Mouse (Mus musculus): Measurements from ENCODE around the gene 6330409D20Rik. TPM values are rescaled to one million over a fixed set of nuclear protein-coding genes. Genes with fewer than 3 reads are reported as not detected.

6330409D20Rik gene
- polyA plus RNA-seq, 1 experiment from 2014 or later, result 0.18 TPM

DNA sequence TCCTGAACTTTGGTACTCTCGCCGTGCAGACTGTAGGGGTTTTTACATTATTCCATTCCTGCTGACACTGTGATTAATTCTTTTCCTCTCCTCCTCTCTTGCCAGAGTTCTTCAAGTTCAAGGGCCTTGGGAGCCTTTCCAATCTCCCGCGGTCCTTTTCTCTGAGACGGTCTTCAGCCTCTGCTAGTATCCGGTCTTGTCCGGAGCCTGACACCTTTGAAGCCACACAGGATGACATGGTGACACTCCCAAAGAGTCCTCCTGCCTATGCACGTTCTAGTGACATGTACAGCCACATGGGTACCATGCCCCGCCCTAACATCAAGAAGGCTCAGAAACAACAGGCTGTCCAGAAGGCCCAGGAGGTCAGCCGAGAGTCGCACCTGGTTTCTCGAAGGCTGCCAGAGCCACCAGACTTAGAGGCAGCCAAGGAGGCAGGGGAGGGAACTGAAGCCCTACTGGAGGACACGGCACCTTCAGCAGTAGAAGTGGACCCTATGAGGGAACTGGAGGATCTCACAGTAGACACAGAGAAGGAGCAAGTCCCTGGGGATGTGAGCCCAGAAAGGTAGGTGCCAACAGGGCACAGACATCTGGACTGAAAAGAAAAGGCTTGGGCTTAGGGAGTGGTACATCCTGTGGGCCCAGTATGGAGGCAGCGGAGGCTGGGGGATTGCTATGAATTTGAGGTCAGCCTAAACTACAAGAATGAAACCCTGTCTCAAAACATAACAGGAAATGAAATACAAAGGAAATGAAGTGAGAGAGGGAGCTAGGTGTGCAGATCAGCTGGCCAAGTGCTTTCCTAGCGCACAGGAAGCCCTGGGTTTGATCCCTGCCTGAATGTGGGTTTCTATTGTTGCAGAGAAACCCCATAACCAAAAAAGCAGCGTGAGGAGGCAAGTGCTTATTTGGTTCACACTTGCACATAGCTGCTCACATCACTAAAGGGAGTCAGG lies 15.7 kb downstream of the 6330409D20Rik start:
- no peak overlapping the region for H3K27ac ChIP-seq (ENCODE audit: low read depth, low read length)
- no peaks in the 10 kb centered on the region for H3K27me3 ChIP-seq (replicated peaks; ENCODE audit: control insufficient read depth, insufficient read depth, low read length)
- 67% methylated on average over 16 of the region's 16 CpGs for WGBS
- ATAC-seq, result no peak
- H3K36me3 ChIP-seq (ENCODE audit: control insufficient read depth, insufficient read depth), result no peaks in the 10 kb centered on the region
- H3K4me3 ChIP-seq (ENCODE audit: low read depth, low read length), result no peak overlapping the region
- H3K9me3 ChIP-seq (ENCODE audit: control insufficient read depth), result no peaks in the 10 kb centered on the region
- H3K4me2 ChIP-seq (replicated peaks; ENCODE audit: low read depth), result no peak overlapping the region
- no peak for TF ChIP-seq CTCF (IDR thresholded peaks at IDR 0.05; ENCODE audit: low read depth)
- no peak overlapping the region for H3K9ac ChIP-seq (ENCODE audit: low read depth, low read length)
- 0 out of 2 replicates have a peak, but pooled peaks cover 3% of the 10 kb centered on the region for H3K4me1 ChIP-seq (replicated peaks; ENCODE audit: control insufficient read depth, insufficient read depth, low read length)

- TF ChIP-seq CTCF (IDR thresholded peaks at IDR 0.05; ENCODE audit: low read depth), result no peak
- H3K36me3 ChIP-seq (ENCODE audit: control insufficient read depth, insufficient read depth), result no peaks in the 10 kb centered on the region
- 86% methylated on average over 4 of the region's 4 CpGs for WGBS
- H3K4me2 ChIP-seq (replicated peaks; ENCODE audit: low read depth), result no peak overlapping the region
- no peak overlapping the region for H3K9ac ChIP-seq (ENCODE audit: low read depth, low read length)
- no peak overlapping the region for H3K27ac ChIP-seq (ENCODE audit: low read depth, low read length)
- ATAC-seq, result no peak
- no peaks in the 10 kb centered on the region for H3K9me3 ChIP-seq (ENCODE audit: control insufficient read depth)
- 0 out of 2 replicates have a peak, but pooled peaks cover 3% of the 10 kb centered on the region for H3K4me1 ChIP-seq (replicated peaks; ENCODE audit: control insufficient read depth, insufficient read depth, low read length)
- H3K27me3 ChIP-seq (replicated peaks; ENCODE audit: control insufficient read depth, insufficient read depth, low read length), result no peaks in the 10 kb centered on the region
- H3K4me3 ChIP-seq (ENCODE audit: low read depth, low read length), result no peak overlapping the region
Measured at GRCm38 (mm10) chr2:32724149-32724548, 16.7 kb downstream of the 6330409D20Rik start.

DNA sequence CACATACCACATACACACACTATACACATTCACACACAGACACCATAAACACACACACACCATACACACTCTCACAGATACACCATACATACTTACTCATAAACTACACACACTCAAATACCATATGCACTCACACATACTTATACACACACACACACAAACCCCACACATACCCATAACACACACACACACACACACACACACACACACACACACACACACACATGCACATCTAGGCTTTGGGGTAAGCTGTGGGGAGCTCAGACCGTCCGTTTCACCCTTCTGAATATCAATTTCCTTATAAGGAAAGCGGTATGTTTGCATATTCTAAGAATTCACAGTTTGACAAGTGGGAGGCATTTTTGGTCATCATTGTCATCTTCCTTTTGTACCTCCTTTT lies 18.2 kb downstream of the 6330409D20Rik start:
- no peak overlapping the region for H3K9ac ChIP-seq (ENCODE audit: low read depth, low read length)
- H3K9me3 ChIP-seq (ENCODE audit: control insufficient read depth), result no peaks in the 10 kb centered on the region
- H3K36me3 ChIP-seq (ENCODE audit: control insufficient read depth, insufficient read depth), result no peaks in the 10 kb centered on the region
- no peak overlapping the region for H3K27ac ChIP-seq (ENCODE audit: low read depth, low read length)
- H3K4me2 ChIP-seq (replicated peaks; ENCODE audit: low read depth), result 0 out of 2 replicates have a peak overlapping the region, but pooled peaks have one; percentile 24
- H3K27me3 ChIP-seq (replicated peaks; ENCODE audit: control insufficient read depth, insufficient read depth, low read length), result no peaks in the 10 kb centered on the region
- TF ChIP-seq CTCF (IDR thresholded peaks at IDR 0.05; ENCODE audit: low read depth), result no peak
- H3K4me1 ChIP-seq (replicated peaks; ENCODE audit: control insufficient read depth, insufficient read depth, low read length), result 0 out of 2 replicates have a peak, but pooled peaks cover 3% of the 10 kb centered on the region
- 63% methylated on average over 3 of the region's 3 CpGs for WGBS
- no peak overlapping the region for H3K4me3 ChIP-seq (ENCODE audit: low read depth, low read length)
- no peak for ATAC-seq

- Histone ChIP-seq H3K9me3 (ENCODE audit: control insufficient read depth) (no peaks in the 10 kb centered on the region), H3K27me3 (replicated peaks; ENCODE audit: control insufficient read depth, insufficient read depth, low read length) (no peaks in the 10 kb centered on the region), H3K36me3 (ENCODE audit: control insufficient read depth, insufficient read depth) (no peaks in the 10 kb centered on the region), H3K9ac (ENCODE audit: low read depth, low read length) (no peak overlapping the region), H3K4me2 (replicated peaks; ENCODE audit: low read depth) (peak overlapping the region; percentile 24; the same call in 1 of the 2 replicates), H3K27ac (ENCODE audit: low read depth, low read length) (no peak overlapping the region), H3K4me3 (ENCODE audit: low read depth, low read length) (0 out of 2 replicates have a peak overlapping the region, but pooled peaks have one; percentile 11), H3K4me1 (replicated peaks; ENCODE audit: control insufficient read depth, insufficient read depth, low read length) (0 out of 2 replicates have a peak, but pooled peaks cover 3% of the 10 kb centered on the region)
- TF ChIP-seq CTCF (IDR thresholded peaks at IDR 0.05; ENCODE audit: low read depth), result no peak
- 0 out of 2 replicates have a peak, but pooled peaks have one; percentile 13 for ATAC-seq
- 28% methylated on average over 6 of the region's 6 CpGs for WGBS
Measured at GRCm38 (mm10) chr2:32722046-32722445, 18.8 kb downstream of the 6330409D20Rik start.

DNA sequence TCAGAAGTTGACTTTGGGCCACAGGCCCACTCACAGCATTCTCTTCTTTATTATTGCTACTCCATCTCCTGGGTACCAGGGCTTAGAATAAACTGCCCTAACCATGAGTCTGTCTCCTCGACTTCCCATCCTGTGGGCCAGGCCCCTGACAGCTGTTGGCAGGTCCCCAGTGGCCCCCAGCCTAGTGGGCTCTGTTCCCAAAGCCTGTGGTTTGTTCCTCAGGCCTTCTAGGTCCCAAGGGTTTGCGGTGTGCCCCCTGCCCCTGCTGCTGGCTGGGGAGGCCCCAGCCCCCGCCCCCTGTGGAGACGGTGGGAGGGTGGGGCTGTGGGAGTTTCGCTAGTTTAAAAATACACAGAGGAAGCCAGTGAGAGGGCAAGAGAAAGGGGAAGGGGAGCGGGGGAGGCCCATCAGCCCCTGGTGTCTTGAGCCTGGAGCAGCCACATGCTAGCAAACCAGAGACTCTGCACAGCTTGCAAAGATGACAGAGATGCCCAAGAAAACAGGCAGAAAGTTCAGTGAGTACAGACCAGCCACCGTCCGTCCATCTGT lies 20.1 kb downstream of the 6330409D20Rik start, which contains the start of gene Sh2d3c:
Sh2d3c (plus strand) TSS at position 375 of the 549 bp plus-strand sequence.
- no peak for ATAC-seq
- 47% methylated on average over 8 of the region's 8 CpGs for WGBS
- Histone ChIP-seq H3K9ac (ENCODE audit: low read depth, low read length) (no peak within 1 kb of the TSS), H3K9me3 (ENCODE audit: control insufficient read depth) (no peaks in the 10 kb centered on the region), H3K4me3 (ENCODE audit: low read depth, low read length) (peak within 1 kb of the TSS; percentile 11; the same call in 1 of the 2 replicates), H3K4me2 (replicated peaks; ENCODE audit: low read depth) (peak within 1 kb of the TSS; percentile 39), H3K4me1 (replicated peaks; ENCODE audit: control insufficient read depth, insufficient read depth, low read length) (0 out of 2 replicates have a peak, but pooled peaks cover 3% of the 10 kb centered on the region), H3K27me3 (replicated peaks; ENCODE audit: control insufficient read depth, insufficient read depth, low read length) (no peaks in the 10 kb centered on the region), H3K27ac (ENCODE audit: low read depth, low read length) (no peak within 1 kb of the TSS), H3K36me3 (ENCODE audit: control insufficient read depth, insufficient read depth) (no peaks in the 10 kb centered on the region)
- no peak for TF ChIP-seq CTCF (IDR thresholded peaks at IDR 0.05; ENCODE audit: low read depth)

GRCm38 (mm10) chr2:32720053-32720452 lies 20.8 kb downstream of the 6330409D20Rik start:
- H3K9ac ChIP-seq (ENCODE audit: low read depth, low read length), result no peak overlapping the region
- 0 out of 2 replicates have a peak, but pooled peaks cover 3% of the 10 kb centered on the region for H3K4me1 ChIP-seq (replicated peaks; ENCODE audit: control insufficient read depth, insufficient read depth, low read length)
- TF ChIP-seq CTCF (IDR thresholded peaks at IDR 0.05; ENCODE audit: low read depth), result no peak
- H3K27me3 ChIP-seq (replicated peaks; ENCODE audit: control insufficient read depth, insufficient read depth, low read length), result no peaks in the 10 kb centered on the region
- no peak overlapping the region for H3K4me2 ChIP-seq (replicated peaks; ENCODE audit: low read depth)
- H3K36me3 ChIP-seq (ENCODE audit: control insufficient read depth, insufficient read depth), result no peaks in the 10 kb centered on the region
- 92% methylated on average over 3 of the region's 3 CpGs for WGBS
- H3K9me3 ChIP-seq (ENCODE audit: control insufficient read depth), result no peaks in the 10 kb centered on the region
- no peak overlapping the region for H3K4me3 ChIP-seq (ENCODE audit: low read depth, low read length)
- ATAC-seq, result no peak
- H3K27ac ChIP-seq (ENCODE audit: low read depth, low read length), result no peak overlapping the region

Measured in intestine, postnatal 0 days (tissue).